Mouse (Mus musculus) layer of hippocampus, adult 9-10 months (tissue): Measurements from ENCODE around the gene Slc7a10.
A peak's percentile ranks its signal among the peaks of the same experiment; 100 is the strongest.
"Not testable (repeated sequence)": the region's sequence is repeated elsewhere in the genome, so short reads cannot be mapped to it uniquely, and the experiment has no call there.

Source experiments
- DNase-seq: peaks from one replicate; pipeline ENCODE4 v3.0.0; 2022; ENCODE audit warnings: low spot score

Slc7a10 gene

GRCm38 (mm10) chr7:35175533-35175932 lies 10.7 kb upstream of the Slc7a10 start:
- DNase-seq = no peak

GRCm38 (mm10) chr7:35176412-35177381 lies 9.5 kb upstream of the Slc7a10 start:
- no peak for DNase-seq

GRCm38 (mm10) chr7:35184833-35185724 lies 1.1 kb upstream of the Slc7a10 start:
- no peak for DNase-seq

GRCm38 (mm10) chr7:35189699-35190098 lies 3.5 kb downstream of the Slc7a10 start:
- DNase-seq = no peak

GRCm38 (mm10) chr7:35191276-35191675 lies 5.1 kb downstream of the Slc7a10 start:
- DNase-seq = no peak

GRCm38 (mm10) chr7:35197022-35197421 lies 10.8 kb downstream of the Slc7a10 start:
- no peak for DNase-seq

DNA sequence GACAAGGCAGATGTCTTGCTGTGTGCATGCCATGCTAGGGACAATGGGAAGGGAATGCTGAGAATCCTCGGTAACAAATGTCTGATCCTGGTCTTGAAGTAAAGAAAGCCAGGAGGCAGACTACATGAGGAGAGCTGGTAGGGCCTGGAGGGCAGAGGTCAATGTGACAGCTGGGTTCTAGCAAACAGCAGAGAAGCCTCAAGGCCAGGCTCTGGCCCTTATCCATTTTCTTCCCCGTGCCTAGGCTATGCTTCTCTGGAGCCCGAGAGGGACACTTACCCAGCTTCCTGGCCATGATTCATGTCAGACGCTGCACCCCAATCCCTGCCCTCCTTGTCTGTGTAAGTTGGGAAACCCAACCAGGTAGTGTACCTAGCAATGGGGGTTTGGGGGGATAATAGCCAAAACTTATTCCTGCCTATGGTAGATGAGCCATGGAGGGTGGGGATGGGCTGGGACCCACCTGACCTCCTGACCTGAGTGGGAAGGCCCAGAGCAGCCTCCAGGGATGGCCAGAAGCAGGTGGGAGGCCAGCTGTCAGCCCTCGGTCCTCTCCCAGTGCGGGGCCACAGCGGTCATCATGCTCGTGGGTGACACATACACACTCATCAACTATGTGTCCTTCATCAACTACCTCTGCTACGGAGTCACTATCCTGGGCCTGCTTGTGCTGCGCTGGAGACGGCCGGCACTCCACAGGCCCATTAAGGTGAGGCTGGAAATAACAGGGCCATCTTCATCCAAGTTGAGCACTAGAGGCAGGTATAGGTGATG lies 13.0 kb downstream of the Slc7a10 start:
- no peak for DNase-seq

DNA sequence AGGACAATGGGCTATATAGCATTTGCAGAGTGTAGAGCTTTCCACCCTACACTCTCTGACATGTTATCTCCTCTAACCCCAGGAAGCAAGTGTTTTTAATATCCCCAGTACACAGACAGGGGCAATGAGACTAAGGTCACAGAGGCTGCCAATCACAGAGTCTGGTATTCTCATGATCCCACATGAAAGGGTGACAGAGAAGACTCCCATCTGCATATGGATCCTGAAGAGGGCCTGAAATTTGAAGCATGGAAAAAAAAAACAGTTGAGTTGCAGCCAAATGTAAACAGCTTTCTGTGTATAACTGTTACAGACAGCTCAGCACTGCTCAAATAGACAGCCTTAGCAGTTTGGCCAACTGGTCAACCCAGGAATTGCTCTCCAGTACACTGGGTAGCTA lies 13.6 kb downstream of the Slc7a10 start:
- no peak for DNase-seq

- no peak for DNase-seq
Observed at GRCm38 (mm10) chr7:35211791-35212190, 25.6 kb downstream of the Slc7a10 start.

DNA sequence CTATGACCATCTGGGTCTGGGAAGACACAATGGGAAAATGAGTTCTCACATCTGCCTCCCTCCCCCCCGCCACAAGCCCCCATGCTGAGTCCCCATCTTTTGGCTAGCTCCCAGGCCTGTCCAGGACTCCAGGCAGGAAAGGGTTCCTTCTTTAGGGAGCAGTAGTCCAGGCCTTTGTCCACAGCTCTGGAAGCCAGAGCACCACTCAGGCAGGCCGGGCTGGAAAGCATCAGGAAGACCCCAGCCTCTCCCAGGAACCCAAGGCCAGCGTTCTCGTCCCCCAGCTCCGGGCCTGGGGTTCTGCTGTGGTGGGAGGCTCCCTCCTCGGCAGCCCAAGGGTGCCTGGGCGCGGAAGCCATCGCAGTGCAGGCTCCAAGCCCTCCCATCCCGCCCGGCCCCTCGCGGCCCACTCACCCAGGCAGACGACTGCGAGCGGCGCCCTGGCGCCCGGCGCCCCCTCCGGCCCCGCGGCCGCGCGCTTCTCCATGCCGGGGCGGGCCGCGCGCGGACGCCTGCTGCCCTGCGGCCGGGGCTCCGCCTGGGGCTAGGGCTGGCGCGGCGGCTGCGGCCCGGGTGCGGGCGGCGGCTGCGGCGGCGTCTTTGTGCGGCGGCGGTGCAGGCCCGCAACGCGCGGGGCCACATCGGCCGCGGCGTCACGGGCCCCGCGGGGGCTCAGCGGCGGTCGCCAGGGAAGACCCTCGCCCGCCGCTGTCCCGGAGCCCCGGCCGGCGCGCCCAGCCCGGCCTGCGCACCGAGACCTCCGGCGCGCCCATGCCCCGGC lies 28.4 kb downstream of the Slc7a10 start:
- no peak for DNase-seq

DNA sequence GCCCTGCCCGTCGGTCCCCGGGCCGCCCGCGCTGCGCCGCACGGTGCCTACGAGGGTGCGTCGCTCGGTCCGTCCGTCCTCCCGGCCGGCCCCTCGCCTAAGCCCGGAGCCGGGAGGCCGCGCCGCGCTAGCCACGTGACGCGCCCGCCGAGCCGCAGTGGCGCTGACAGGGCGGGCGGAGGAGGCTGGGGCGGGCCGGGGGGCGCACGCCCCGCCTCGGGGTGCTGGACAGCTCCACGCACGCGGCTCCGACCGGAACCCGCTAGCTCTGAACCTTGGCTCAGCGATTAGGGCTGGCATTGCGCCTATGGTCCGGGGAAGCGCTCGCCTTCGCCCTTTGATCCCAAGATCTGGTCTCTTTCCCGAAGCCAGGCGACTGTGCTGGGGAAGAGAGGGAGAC lies 29.0 kb downstream of the Slc7a10 start, which contains the start of gene Lrp3:
Gene Lrp3 (minus strand): TSS at position 274 of the 400 bp plus-strand sequence.
- DNase-seq = no peak

DNA sequence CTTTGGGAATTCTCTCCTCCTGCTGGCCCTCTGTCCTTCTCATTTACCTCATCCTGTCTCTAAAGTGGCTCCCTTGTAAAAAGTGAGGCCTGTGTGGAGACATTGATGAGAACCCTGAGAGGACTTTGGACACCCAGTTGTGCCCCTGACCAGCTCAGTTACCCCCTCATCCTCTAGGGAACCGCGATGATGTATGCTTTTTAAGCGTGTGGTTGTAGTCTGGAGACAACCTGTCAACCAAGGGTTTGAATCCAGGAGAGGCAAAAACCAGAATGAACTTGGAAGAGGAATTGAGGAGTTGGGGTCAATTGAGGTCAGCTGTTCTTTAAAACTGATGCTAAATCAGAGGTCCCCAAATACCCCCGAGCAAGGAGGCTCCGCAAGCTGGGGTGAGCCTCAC lies 29.5 kb downstream of the Slc7a10 start:
- DNase-seq = no peak

DNA sequence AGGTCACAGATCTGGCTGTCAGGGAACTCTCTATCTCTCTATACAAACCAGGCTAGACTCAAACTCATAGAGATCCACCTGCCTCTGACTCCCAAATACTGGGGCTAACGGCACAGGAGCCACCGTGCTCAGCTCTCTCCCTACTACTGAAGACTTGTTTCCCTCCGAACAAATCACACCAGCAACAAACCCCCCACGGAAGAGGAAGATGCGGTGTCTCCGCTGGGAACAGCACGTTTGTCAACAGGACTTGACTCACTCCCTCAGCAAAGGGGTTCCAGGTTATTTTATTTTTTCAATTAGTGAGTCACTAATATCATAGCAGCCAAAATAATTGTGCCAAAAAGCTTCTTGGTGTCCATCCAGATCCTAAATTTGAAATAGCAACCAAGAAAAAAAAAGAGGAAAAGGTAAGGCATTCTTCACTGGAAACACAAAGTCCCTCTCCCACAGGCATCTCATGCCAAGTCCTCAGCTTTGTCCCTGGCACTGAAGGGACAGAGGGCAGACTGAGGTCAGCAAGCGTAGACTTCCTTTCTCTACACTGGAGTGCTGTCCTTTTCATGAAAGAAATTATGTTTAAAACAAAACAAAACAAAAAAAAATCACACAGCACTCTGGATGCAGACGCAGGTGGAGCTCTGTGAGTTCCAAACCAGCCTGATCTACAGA lies 34.6 kb downstream of the Slc7a10 start:
- no peak for DNase-seq

- DNase-seq = no peak
Observed at GRCm38 (mm10) chr7:35230333-35230732, 44.1 kb downstream of the Slc7a10 start.

DNA sequence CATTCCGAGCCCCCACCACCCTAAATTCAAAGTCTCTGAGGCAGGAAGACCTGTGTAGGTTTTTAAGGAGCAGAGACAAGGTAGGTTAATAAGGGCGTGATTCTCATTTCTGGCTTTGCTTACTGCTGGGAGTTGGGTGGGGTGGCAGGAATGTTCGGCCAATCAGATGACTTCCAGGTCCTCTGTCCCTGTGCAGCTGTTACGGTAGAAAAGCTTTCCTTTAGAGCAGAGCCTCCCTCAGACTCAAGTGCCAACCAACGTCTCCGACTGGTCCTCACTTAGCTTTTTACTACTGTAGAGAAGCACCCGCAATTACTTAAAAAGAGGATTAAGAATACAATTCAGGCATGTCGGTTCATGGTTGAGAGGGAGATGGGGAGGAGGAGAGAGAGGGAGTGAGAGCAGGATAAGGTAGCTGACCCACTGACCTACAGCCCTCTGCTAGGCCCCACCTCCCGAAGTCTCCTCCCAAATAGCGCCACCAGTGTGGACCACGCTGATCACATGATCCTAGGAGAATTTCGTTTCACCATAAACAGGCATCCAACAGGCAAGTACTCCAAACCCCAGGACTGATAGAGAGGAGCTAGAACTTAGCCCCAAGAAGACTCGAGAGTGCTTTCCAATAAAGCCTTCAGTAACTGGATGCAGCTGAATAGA lies 46.7 kb downstream of the Slc7a10 start:
- no peak for DNase-seq

DNA sequence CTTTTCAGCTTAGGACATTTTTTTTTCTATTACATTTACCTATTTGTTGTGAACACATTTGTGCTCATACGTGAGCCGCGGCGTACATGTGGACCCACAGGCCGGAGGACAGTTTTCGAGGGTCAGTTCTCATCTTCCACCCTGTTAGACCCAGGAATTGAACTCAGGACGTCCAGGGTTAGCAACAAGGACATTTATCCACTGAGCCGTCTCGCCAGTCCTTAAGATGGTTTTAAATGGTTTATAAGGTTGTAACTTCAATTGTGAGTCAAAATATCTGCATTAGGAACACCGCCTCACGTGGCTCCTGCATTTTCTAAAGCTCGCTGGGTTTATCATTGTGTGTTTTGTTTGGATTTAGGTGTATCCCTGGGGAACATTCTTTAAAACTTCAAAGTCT lies 47.7 kb downstream of the Slc7a10 start:
- no peak for DNase-seq

DNA sequence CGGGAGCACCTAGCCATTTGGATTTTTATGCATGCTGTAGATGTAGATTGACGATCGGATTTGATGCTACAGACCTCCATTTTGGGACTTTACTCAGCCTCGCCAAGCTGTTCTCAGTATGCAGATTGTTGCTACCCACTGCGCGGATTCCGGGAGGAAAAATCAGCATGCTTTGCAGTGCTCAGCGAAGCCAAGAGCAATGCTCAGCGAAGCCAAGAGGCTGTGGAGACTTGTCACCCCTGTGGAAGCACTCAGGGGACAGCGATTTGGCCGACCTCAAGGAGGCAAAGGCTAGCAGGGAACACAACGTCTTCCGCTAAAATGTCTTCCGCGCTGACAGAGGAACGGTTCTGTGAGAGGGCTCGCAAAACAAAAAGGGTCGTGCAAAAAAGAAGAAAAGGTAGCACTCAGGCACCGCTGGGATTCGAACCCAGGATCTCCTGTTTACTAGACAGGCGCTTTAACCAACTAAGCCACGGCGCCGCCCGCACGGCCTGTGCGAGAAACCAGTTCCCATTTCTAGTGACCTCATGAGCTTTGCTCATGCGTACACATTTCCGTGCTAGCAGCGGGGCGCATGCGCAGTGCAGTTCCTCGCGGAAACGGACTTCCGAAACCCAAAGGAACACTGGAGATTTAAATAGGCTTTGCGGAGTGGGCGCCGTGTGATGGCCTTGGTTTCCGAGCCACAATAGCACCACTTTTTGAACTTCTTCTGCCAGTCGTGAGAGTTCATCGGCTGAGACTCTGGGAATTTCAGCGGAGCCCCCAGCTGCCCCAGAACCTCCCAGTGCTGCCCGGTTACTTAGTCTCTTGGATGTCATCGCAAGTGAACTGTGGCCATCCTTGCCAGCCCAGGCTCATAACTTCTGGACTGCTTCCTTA lies 48.4 kb downstream of the Slc7a10 start:
- peak; percentile 100 for DNase-seq

DNA sequence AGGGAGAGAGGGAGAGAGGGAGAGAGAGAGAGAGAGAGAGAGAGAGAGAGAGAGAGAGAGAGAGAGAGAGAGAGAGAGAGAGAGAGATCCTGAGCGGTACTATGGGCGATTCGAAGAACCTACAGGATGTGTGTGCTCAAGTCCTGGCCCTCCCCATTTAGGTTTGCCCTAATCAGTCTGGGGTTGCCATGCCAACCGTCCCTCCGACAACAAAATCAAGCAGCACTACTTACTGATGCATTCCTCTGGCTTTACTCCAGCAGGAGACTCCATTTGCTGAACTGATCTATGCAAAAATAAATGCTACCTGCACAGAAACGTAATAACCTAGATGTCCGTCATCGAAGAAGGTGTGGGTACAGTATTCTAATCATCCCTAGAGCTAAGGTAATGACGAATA lies 49.1 kb downstream of the Slc7a10 start:
- DNase-seq = peak; percentile 59

GRCm38 (mm10) chr7:35237935-35238334 lies 51.8 kb downstream of the Slc7a10 start:
- not testable (repeated sequence) for DNase-seq
